Mouse (Mus musculus) forebrain, embryonic 15.5 days (tissue): ENCODE data around the gene Mn1. TPM values are rescaled to one million over a fixed set of nuclear protein-coding genes. Genes with fewer than 3 reads are reported as not detected.

Experiments
- ATAC-seq: fragments of 200-750 bp; cut with Nextera tagmentation; replicated peaks from 2 replicates; pipeline ENCODE4 v1.8.0; 2017; ENCODE audit warnings: mild to moderate bottlenecking, moderate TSS enrichment, moderate library complexity
- H3K27ac ChIP-seq: fragments of 300-500 bp; sonication (generic); replicated peaks from 2 replicates; pipeline ENCODE4 v1.5.1; 2015; ENCODE audit warnings: mild to moderate bottlenecking, inconsistent platforms
- H3K27me3 ChIP-seq: fragments of 300-500 bp; sonication (generic); 2 replicates; pipeline ENCODE4 v1.6.1; 2015; ENCODE audit warnings: inconsistent platforms
- H3K36me3 ChIP-seq: fragments of 300-500 bp; sonication (generic); 2 replicates; pipeline ENCODE4 v1.6.1; 2015; ENCODE audit warnings: mild to moderate bottlenecking, inconsistent platforms
- H3K4me1 ChIP-seq: fragments of 300-500 bp; sonication (generic); 2 replicates; pipeline ENCODE4 v1.6.1; 2015; ENCODE audit warnings: inconsistent platforms
- H3K4me2 ChIP-seq: fragments of 300-500 bp; sonication (generic); replicated peaks from 2 replicates; pipeline ENCODE4 v1.6.1; 2015; ENCODE audit warnings: mild to moderate bottlenecking, inconsistent platforms
- H3K4me3 ChIP-seq: fragments of 300-500 bp; sonication (generic); 2 replicates; pipeline ENCODE4 v1.5.1; 2015; ENCODE audit warnings: mild to moderate bottlenecking, inconsistent platforms
- H3K9ac ChIP-seq: fragments of 300-500 bp; sonication (generic); replicated peaks from 2 replicates; pipeline ENCODE4 v1.6.1; 2015; ENCODE audit warnings: mild to moderate bottlenecking, inconsistent platforms
- H3K9me3 ChIP-seq: fragments of 300-500 bp; sonication (generic); 2 replicates; pipeline ENCODE4 v1.6.1; 2016; ENCODE audit warnings: inconsistent platforms
- WGBS: fragments of 180-500 bp; shearing (Covaris S2); methylation state at CpG from one replicate; pipeline ENCODE4 v1.1.7; 2015; ENCODE audit warnings: mixed read lengths; 5-methylcytosine and 5-hydroxymethylcytosine counted together
- polyA plus RNA-seq: library from polyadenylated mRNA; unstranded; fragments of >200 nt; fragmentation: Nextera tagmentation; extraction: Ambion mirVana; gene quantifications from 2 replicates; pipeline ENCODE4 v1.2.1, GENCODE M21; 2015

The Mn1 gene
- polyA plus RNA-seq, 1 experiment from 2014 or later = 109 TPM

GRCm38 (mm10) chr5:111394198-111395053 lies 22.7 kb upstream of the Mn1 start:
- H3K27me3 ChIP-seq = no peaks in the 10 kb centered on the region
- no peaks in the 10 kb centered on the region for H3K9me3 ChIP-seq
- ATAC-seq = peak; percentile 62
- H3K9ac ChIP-seq = peak overlapping the region; percentile 11; the same call in 1 of the 2 replicates
- peak overlapping the region; percentile 86 for H3K27ac ChIP-seq
- H3K36me3 ChIP-seq = 0 out of 2 replicates have a peak, but pooled peaks cover 3% of the 10 kb centered on the region
- H3K4me1 ChIP-seq = peaks cover 46% of the 10 kb centered on the region
- 3% methylated on average over 15 of the region's 15 CpGs for WGBS
- peak overlapping the region; percentile 24 for H3K4me3 ChIP-seq
- peak overlapping the region; percentile 49 for H3K4me2 ChIP-seq

DNA sequence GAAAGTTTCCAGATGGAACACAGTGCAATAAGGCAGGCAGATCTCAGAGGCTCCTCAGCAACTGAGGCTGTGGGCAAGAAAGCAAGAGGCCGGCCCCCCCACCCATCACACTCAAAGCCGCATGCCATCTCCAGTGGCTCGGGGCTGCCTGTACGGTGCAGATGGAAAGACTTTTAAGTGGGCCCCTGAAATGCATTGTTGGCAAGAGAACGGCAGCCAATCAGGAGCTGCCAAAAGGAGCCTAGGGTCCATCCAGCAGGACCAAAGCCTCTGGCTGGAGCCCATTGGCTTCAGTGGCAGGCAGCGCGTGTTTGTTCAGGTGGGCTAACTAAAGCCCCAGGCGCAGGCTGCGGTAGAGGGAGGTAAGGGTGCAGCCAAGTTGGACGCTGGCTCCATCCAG lies 21.4 kb upstream of the Mn1 start:
- peaks cover 46% of the 10 kb centered on the region for H3K4me1 ChIP-seq
- no peaks in the 10 kb centered on the region for H3K9me3 ChIP-seq
- H3K4me3 ChIP-seq = no peak overlapping the region
- WGBS = 36% methylated on average over 10 of the region's 10 CpGs
- no peaks in the 10 kb centered on the region for H3K27me3 ChIP-seq
- H3K4me2 ChIP-seq = no peak overlapping the region
- H3K27ac ChIP-seq = no peak overlapping the region
- H3K36me3 ChIP-seq = no peaks in the 10 kb centered on the region
- H3K9ac ChIP-seq = no peak overlapping the region
- ATAC-seq = no peak

- Histone ChIP-seq H3K36me3 (no peaks in the 10 kb centered on the region), H3K4me3 (no peak overlapping the region), H3K27ac (no peak overlapping the region), H3K4me2 (no peak overlapping the region), H3K9ac (no peak overlapping the region), H3K9me3 (no peaks in the 10 kb centered on the region), H3K27me3 (no peaks in the 10 kb centered on the region), H3K4me1 (peaks cover 46% of the 10 kb centered on the region)
- 82% methylated on average over 4 of the region's 4 CpGs for WGBS
- no peak for ATAC-seq
These were observed 21.0 kb upstream of the Mn1 start for GRCm38 (mm10) chr5:111396199-111396598.

DNA sequence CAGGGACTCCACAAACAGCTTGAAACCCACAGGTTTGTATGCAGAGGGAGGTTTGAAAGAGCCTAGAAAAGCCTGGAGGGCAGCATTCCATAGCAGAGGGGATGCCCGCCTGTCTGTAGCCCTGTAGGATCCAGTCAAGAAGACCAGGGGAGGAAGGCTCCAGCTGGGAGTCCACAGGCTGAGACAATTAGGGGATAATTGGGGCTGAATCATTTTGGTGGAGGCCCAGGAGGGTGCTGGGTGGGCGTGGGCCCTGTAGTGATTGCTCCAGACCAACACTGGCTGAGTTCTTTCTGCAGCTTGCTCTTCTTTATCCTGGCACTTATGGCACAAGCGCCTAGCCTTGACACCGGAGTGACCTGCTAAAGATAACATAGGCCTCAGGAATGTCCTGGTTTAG lies 18.7 kb upstream of the Mn1 start:
- Histone ChIP-seq H3K27ac (no peak overlapping the region), H3K4me1 (peaks cover 38% of the 10 kb centered on the region), H3K36me3 (no peaks in the 10 kb centered on the region), H3K27me3 (no peaks in the 10 kb centered on the region), H3K4me2 (no peak overlapping the region), H3K9me3 (no peaks in the 10 kb centered on the region), H3K4me3 (no peak overlapping the region), H3K9ac (no peak overlapping the region)
- WGBS = 44% methylated on average over 4 of the region's 4 CpGs
- ATAC-seq = no peak

DNA sequence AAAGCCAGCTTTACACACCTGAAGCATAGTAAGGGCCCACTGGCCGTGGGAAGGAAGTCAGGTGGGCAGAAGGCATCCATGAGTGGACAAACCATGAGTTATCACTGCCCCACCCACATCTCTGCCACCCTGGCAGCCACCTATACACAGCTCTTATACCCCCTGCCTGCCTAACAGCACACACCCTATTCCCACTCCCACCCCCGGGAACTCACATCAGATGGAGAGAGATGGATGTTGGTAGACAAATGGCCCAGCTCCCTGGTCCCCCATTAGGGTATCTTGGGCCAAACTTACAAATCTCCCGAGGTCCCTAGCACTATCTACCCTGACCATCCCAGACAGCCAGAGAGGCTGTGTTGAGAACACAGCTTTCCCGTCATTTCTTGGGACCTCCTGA lies 17.9 kb upstream of the Mn1 start:
- Histone ChIP-seq H3K4me1 (peaks cover 30% of the 10 kb centered on the region), H3K36me3 (no peaks in the 10 kb centered on the region), H3K27me3 (no peaks in the 10 kb centered on the region), H3K4me2 (no peak overlapping the region), H3K9me3 (no peaks in the 10 kb centered on the region), H3K9ac (no peak overlapping the region), H3K27ac (no peak overlapping the region), H3K4me3 (no peak overlapping the region)
- 80% methylated on average over 4 of the region's 4 CpGs for WGBS
- no peak for ATAC-seq

DNA sequence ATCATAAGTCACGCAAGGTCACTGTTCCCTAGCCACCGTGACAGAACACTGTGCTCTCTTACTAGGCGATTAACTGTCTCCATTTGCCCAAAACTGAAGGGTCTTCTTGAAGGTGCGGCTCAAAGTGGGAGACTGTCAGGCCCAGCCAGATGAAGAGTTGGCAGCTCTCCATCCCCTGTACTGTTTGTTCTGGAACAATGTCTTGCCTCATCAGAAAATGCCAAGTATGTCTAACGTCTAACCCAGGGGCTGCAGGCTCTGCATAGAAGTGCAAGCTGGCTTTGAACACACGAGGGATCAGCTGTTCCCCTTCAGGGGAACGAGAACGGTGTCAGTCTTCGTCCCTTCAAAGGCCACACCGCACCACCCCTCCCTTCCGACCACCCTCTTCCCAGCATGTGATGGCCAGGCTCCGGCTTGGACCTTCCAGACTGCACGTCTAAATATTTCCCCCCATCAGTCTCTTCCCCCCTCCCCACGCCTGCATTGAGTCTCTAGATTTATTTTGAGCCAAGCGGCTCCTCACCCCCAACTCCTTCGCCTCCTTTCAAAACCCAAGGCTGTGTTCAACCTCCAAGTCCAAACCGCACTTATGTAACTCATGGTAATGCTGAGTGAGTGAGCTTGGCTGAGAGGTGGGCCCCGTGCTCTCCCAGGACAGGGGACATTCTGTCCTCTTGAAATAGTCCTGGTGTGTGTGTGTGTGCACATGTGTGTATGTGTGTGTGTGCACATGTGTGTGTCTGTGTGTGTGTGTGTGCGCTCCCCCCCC lies 15.1 kb upstream of the Mn1 start:
- Histone ChIP-seq H3K36me3 (no peaks in the 10 kb centered on the region), H3K9me3 (no peaks in the 10 kb centered on the region), H3K27me3 (no peaks in the 10 kb centered on the region), H3K4me2 (no peak overlapping the region), H3K9ac (no peak overlapping the region), H3K4me3 (no peak overlapping the region), H3K4me1 (peaks cover 6% of the 10 kb centered on the region), H3K27ac (no peak overlapping the region)
- 56% methylated on average over 19 of the region's 19 CpGs for WGBS
- ATAC-seq = no peak

DNA sequence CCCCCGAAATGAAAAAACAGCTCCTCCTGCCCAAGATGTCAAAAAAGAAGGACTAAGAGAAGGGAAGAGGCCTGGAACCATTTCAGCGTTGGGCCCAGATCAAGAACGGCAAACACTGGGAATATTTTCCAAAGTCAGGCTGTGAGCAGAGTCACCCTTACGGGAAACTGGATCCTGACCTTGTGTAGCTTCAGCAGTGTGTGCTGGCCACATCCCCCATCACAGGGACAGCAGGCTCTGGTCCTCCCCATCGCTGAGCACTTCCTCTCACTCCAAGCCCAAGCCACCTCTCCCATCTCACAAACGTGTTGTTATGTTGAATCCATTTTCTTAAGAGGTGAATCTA lies 14.5 kb upstream of the Mn1 start:
- H3K9me3 ChIP-seq = no peaks in the 10 kb centered on the region
- peaks cover 6% of the 10 kb centered on the region for H3K4me1 ChIP-seq
- ATAC-seq = no peak
- no peak overlapping the region for H3K4me3 ChIP-seq
- H3K27ac ChIP-seq = no peak overlapping the region
- no peak overlapping the region for H3K4me2 ChIP-seq
- H3K36me3 ChIP-seq = no peaks in the 10 kb centered on the region
- no peak overlapping the region for H3K9ac ChIP-seq
- no peaks in the 10 kb centered on the region for H3K27me3 ChIP-seq
- WGBS = 86% methylated on average over 6 of the region's 6 CpGs

DNA sequence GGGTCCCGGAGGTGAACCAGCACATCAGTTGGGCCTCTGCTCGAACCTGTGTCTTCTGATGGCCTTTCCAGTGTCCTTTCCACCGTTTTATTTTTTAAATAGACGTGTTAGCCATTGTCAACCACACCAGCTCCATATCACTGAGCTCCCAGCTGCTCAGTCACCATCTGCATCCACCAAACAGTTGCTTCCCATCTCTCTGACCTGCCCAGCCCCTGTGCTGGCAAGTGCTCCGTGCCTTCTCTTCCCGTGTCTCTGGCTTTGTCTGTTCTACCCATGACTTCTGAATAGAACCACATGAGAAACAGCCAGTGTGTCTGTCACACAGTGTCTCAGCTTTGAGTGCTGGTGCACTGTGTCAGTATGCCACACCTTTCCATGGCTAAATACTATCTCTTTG lies 12.4 kb upstream of the Mn1 start:
- H3K9ac ChIP-seq = no peak overlapping the region
- H3K4me1 ChIP-seq = peaks cover 12% of the 10 kb centered on the region
- H3K27me3 ChIP-seq = no peaks in the 10 kb centered on the region
- no peak overlapping the region for H3K4me3 ChIP-seq
- H3K36me3 ChIP-seq = no peaks in the 10 kb centered on the region
- H3K9me3 ChIP-seq = no peaks in the 10 kb centered on the region
- ATAC-seq = no peak
- no peak overlapping the region for H3K4me2 ChIP-seq
- no peak overlapping the region for H3K27ac ChIP-seq
- WGBS = 75% methylated on average over 6 of the region's 6 CpGs

GRCm38 (mm10) chr5:111408470-111409105 lies 8.6 kb upstream of the Mn1 start:
- WGBS = 21% methylated on average over 14 of the region's 14 CpGs

DNA sequence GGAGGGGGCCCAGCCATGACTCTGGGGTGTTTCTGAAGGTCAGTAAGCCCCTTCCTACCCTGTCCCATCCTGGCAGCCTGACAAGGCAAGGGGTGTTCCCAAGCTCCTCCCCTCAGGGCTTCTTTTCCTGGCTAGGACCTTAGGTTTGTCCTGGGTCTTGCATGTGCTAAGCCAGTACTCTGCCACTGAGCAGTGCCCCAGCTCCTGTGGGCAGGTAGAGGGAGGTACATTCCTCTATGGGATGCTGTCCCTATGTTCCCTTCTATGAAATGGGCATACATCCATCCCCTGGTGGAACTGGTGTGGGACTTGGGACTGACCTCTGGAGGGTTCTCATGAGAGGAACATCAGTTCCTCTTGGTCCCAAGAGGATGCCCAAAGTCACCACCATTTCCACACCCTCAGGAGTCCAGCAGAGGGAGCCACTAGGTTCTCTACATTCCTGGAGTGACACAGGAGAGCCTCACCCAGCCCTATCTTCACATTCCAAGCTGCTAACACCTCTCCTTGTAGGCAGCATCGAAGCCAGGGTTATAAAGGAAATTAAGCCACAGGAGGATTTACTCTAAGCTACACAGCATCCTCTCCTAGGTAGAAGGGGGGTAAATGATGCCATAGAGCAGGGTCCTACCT lies 7.6 kb upstream of the Mn1 start:
- Histone ChIP-seq H3K4me1 (peaks cover 21% of the 10 kb centered on the region), H3K27me3 (no peaks in the 10 kb centered on the region), H3K36me3 (no peaks in the 10 kb centered on the region), H3K9me3 (no peaks in the 10 kb centered on the region), H3K9ac (no peak overlapping the region), H3K27ac (no peak overlapping the region), H3K4me2 (no peak overlapping the region), H3K4me3 (no peak overlapping the region)
- ATAC-seq = no peak
- WGBS = 28% methylated on average over 1 of the region's 1 CpGs

More at GRCm38 (mm10) chr5:111408470-111409105, 8.6 kb upstream of the Mn1 start:
- Histone ChIP-seq H3K4me2 (no peak overlapping the region), H3K27me3 (no peaks in the 10 kb centered on the region), H3K27ac (no peak overlapping the region), H3K4me1 (peaks cover 12% of the 10 kb centered on the region), H3K36me3 (no peaks in the 10 kb centered on the region), H3K4me3 (no peak overlapping the region), H3K9ac (no peak overlapping the region), H3K9me3 (no peaks in the 10 kb centered on the region)
- peak; percentile 32; the same call in 1 of the 2 replicates for ATAC-seq

GRCm38 (mm10) chr5:111410665-111411064 lies 6.5 kb upstream of the Mn1 start:
- H3K9ac ChIP-seq = no peak overlapping the region
- no peak overlapping the region for H3K4me3 ChIP-seq
- H3K9me3 ChIP-seq = no peaks in the 10 kb centered on the region
- H3K27me3 ChIP-seq = no peaks in the 10 kb centered on the region
- H3K4me1 ChIP-seq = peaks cover 30% of the 10 kb centered on the region
- no peak for ATAC-seq
- no peak overlapping the region for H3K27ac ChIP-seq
- no peak overlapping the region for H3K4me2 ChIP-seq
- WGBS = 88% methylated on average over 3 of the region's 3 CpGs
- H3K36me3 ChIP-seq = no peaks in the 10 kb centered on the region

DNA sequence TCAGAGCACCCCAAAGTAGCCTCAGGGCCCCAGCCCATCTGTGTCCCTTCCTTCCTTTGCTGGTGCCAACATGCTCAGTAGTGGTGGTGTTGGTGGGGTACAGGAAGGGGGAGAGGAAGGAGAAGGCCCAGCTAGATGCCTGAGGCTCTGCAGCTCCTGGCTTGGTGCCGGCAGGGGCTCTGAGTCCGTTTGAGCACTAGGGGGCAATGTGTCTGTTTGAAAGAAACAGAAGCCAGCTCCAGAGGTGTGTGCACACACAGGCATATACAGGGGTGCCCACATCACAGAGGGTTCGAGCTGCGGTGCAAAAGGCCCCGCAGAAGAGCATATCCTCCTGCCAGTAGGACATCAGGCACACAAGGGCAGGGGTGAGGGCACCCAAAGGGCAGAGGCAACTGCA lies 3.0 kb upstream of the Mn1 start:
- H3K4me3 ChIP-seq = peak overlapping the region; percentile 74

More for the DNA sequence above, 3.0 kb upstream of the Mn1 start:
- peak; percentile 36 for ATAC-seq
- Histone ChIP-seq H3K4me1 (peaks cover 20% of the 10 kb centered on the region), H3K9me3 (no peaks in the 10 kb centered on the region), H3K9ac (0 out of 2 replicates have a peak overlapping the region, but pooled peaks have one; percentile 94), H3K36me3 (no peaks in the 10 kb centered on the region), H3K27ac (peak overlapping the region; percentile 97), H3K27me3 (no peaks in the 10 kb centered on the region), H3K4me2 (peak overlapping the region; percentile 83)
- 0% methylated on average over 5 of the region's 5 CpGs for WGBS
